Mouse (Mus musculus): Measurements from ENCODE around the gene Fam57b. TPM values are rescaled to one million over a fixed set of nuclear protein-coding genes. Genes with fewer than 3 reads are reported as not detected.

The Fam57b gene
- polyA plus RNA-seq, 1 experiment, result 0.30 TPM

DNA sequence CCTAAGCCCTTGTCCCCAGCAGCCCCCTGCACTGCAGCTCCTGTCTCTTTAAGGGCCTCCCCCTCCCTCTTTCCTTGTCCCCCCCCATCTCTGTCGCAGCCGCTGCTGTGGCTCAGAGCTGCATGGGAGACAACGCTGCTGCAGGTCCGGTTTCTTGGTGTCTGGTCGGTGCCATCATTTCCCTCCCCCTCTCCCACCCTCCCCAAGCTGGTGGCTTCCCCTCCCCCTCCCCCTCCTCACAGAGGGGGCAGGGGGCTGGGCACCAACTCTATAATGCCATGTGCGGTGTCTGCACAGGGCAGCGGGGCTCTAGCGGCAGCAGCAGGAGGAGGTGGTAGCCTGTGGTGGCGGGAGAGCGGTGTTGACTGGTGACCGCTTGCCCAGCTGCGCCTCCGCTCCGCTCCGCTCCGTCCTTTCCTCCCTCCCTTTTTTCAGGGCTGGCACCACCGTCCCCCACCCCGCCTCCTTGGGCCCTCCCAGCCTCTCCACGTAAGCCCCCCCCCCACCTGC lies 25.8 kb downstream of the Fam57b start:
- WGBS, result 6% methylated on average over 14 of the region's 19 CpGs
- no peak for TF ChIP-seq CTCF (IDR thresholded peaks at IDR 0.05; ENCODE audit: extremely low read depth, insufficient read depth, insufficient read length, insufficient replicate concordance)
- TF ChIP-seq POLR2A (IDR thresholded peaks at IDR 0.05; ENCODE audit: low read depth, low read length), result no peak

GRCm38 (mm10) chr7:126823940-126824339 lies 26.5 kb downstream of the Fam57b start:
- H3K4me3 ChIP-seq (ENCODE audit: extremely low read depth, insufficient read depth, insufficient read length), result no peak overlapping the region
- no peak for DNase-seq (ENCODE audit: low read depth in 1 of 2, low spot score in 2 of 2)
- no peaks in the 10 kb centered on the region for H3K4me1 ChIP-seq (ENCODE audit: control insufficient read depth, insufficient read depth, insufficient read length)
- H3K27me3 ChIP-seq (ENCODE audit: control insufficient read depth, insufficient read depth, low read length), result peaks cover 2% of the 10 kb centered on the region; the same call in 1 of the 2 replicates
- TF ChIP-seq POLR2A (IDR thresholded peaks at IDR 0.05; ENCODE audit: low read depth, low read length), result no peak
- TF ChIP-seq CTCF (IDR thresholded peaks at IDR 0.05; ENCODE audit: extremely low read depth, insufficient read depth, insufficient read length, insufficient replicate concordance), result no peak
- 36% methylated on average over 10 of the region's 10 CpGs for WGBS
- H3K27ac ChIP-seq (ENCODE audit: insufficient read depth, low read length), result no peak overlapping the region
- no peaks in the 10 kb centered on the region for H3K36me3 ChIP-seq (ENCODE audit: control insufficient read depth, insufficient read depth, low read length)

More for the DNA sequence above, 25.8 kb downstream of the Fam57b start:
- Histone ChIP-seq H3K36me3 (ENCODE audit: control insufficient read depth, insufficient read depth, low read length) (no peaks in the 10 kb centered on the region), H3K4me3 (ENCODE audit: extremely low read depth, insufficient read depth, insufficient read length) (no peak overlapping the region), H3K27me3 (ENCODE audit: control insufficient read depth, insufficient read depth, low read length) (peaks cover 2% of the 10 kb centered on the region; the same call in 1 of the 2 replicates), H3K4me1 (ENCODE audit: control insufficient read depth, insufficient read depth, insufficient read length) (no peaks in the 10 kb centered on the region), H3K27ac (ENCODE audit: insufficient read depth, low read length) (no peak overlapping the region)
- DNase-seq (ENCODE audit: low read depth in 1 of 2, low spot score in 2 of 2), result no peak

DNA sequence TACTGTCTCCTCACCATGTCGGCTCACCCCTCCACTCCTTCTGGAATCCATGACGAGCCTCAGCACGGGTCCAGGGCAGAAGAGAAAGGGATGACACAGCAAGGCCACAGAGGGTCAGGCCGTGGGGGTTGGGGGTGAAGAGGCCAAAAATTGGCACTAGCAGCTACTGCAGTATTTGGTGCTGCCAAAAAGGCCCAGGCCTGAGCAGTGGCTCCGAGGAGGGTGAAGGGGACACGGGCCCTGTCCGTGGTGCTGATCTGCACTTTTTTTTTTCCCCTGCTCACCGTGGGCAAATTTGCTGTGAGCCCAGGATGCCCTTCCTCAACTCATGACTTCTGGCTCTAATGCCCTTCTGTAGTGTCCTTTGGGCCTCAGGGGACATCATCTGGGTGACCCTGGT lies 27.9 kb downstream of the Fam57b start:
- Histone ChIP-seq H3K36me3 (ENCODE audit: control insufficient read depth, insufficient read depth, low read length) (no peaks in the 10 kb centered on the region), H3K4me3 (ENCODE audit: extremely low read depth, insufficient read depth, insufficient read length) (no peak overlapping the region), H3K4me1 (ENCODE audit: control insufficient read depth, insufficient read depth, insufficient read length) (no peaks in the 10 kb centered on the region), H3K27me3 (ENCODE audit: control insufficient read depth, insufficient read depth, low read length) (peaks cover 2% of the 10 kb centered on the region; the same call in 1 of the 2 replicates), H3K27ac (ENCODE audit: insufficient read depth, low read length) (no peak overlapping the region)
- TF ChIP-seq CTCF (IDR thresholded peaks at IDR 0.05; ENCODE audit: extremely low read depth, insufficient read depth, insufficient read length, insufficient replicate concordance) (no peak), POLR2A (IDR thresholded peaks at IDR 0.05; ENCODE audit: low read depth, low read length) (no peak)
- 32% methylated on average over 8 of the region's 8 CpGs for WGBS
- DNase-seq (ENCODE audit: low read depth in 1 of 2, low spot score in 2 of 2), result no peak

DNA sequence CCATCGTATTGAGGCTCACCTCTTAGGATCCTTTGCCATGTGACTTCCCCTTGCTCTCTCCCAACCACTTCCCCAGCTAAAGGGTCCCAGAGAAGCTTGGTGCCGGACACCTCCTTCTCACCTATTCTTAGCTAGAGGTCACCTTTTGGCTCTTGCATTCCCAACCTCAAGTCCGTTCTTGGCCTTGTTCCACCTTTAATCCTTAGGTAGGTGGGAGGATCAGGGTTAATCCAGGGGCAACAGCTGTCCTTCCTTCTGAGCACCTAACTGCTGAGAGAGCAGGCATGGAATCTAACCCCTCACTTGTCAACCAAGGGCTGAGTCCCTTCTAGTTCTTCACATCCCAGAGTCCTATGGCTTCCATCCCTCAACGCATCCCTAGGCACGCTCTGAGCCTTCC lies 28.5 kb downstream of the Fam57b start:
- 71% methylated on average over 5 of the region's 5 CpGs for WGBS
- DNase-seq (ENCODE audit: low read depth in 1 of 2, low spot score in 2 of 2), result no peak
- H3K27ac ChIP-seq (ENCODE audit: insufficient read depth, low read length), result no peak overlapping the region
- no peaks in the 10 kb centered on the region for H3K4me1 ChIP-seq (ENCODE audit: control insufficient read depth, insufficient read depth, insufficient read length)
- no peak overlapping the region for H3K4me3 ChIP-seq (ENCODE audit: extremely low read depth, insufficient read depth, insufficient read length)
- peaks cover 2% of the 10 kb centered on the region; the same call in 1 of the 2 replicates for H3K27me3 ChIP-seq (ENCODE audit: control insufficient read depth, insufficient read depth, low read length)
- TF ChIP-seq CTCF (IDR thresholded peaks at IDR 0.05; ENCODE audit: extremely low read depth, insufficient read depth, insufficient read length, insufficient replicate concordance) (no peak), POLR2A (IDR thresholded peaks at IDR 0.05; ENCODE audit: low read depth, low read length) (no peak)
- H3K36me3 ChIP-seq (ENCODE audit: control insufficient read depth, insufficient read depth, low read length), result no peaks in the 10 kb centered on the region

DNA sequence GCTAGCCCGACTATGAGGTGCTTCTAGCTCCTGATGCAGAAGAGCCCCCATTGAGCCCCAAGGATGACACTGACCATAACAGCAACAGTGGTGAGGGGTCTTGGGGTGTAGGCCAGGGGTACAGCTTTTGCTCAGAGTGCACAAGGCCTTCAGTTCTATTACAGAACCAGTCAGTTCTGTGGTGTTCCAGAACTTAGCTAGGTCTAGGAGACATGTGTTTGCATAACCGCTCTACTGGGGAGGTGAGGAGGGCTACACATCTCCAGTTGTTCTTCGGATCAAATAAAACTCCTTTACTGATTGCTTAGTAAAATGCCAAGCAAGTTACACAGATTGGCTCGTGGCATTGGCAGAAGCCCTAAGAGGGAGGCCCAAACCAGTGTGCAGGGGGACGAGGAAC lies 34.1 kb downstream of the Fam57b start, which contains the start of gene 4930451I11Rik:
Gene 4930451I11Rik (minus strand): TSS at position 101 of the 400 bp plus-strand sequence.
- Histone ChIP-seq H3K27ac (ENCODE audit: insufficient read depth, low read length) (no peak within 1 kb of the TSS), H3K27me3 (ENCODE audit: control insufficient read depth, insufficient read depth, low read length) (no peaks in the 10 kb centered on the region), H3K36me3 (ENCODE audit: control insufficient read depth, insufficient read depth, low read length) (no peaks in the 10 kb centered on the region), H3K4me3 (ENCODE audit: extremely low read depth, insufficient read depth, insufficient read length) (peak within 1 kb of the TSS; percentile 25; the same call in 1 of the 2 replicates), H3K4me1 (ENCODE audit: control insufficient read depth, insufficient read depth, insufficient read length) (0 out of 2 replicates have a peak, but pooled peaks cover 2% of the 10 kb centered on the region)
- TF ChIP-seq CTCF (IDR thresholded peaks at IDR 0.05; ENCODE audit: extremely low read depth, insufficient read depth, insufficient read length, insufficient replicate concordance) (no peak), POLR2A (IDR thresholded peaks at IDR 0.05; ENCODE audit: low read depth, low read length) (no peak)
- 64% methylated on average over 5 of the region's 5 CpGs for WGBS
- DNase-seq (ENCODE audit: low read depth in 1 of 2, low spot score in 2 of 2), result no peak

DNA sequence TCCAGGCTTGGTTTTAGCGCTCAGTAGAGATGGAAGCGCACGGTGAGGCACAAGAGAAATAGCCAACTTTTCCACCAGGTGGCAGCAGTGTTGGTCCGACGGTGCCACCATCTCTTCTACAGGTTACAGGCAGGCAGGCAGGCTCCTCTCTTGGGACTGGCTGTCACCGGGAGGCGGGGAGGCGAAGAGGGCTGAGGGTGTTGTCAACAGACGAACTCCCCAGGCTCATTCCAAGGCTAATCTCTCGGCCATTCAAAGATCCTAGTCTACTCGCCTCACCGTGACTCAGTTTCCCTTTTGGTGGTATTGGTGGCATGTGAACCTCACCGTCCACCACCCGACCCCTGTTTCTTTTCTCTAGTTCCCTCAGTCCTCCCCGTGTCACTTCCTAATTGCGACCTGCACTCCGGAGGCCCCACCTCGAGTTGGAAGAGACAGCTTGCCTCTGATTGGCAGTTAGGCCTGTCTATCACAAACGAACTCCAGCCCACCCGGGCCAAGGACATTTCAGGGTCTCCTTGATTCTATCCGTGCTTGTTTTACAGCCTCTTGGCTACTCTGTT lies 34.6 kb downstream of the Fam57b start:
- Histone ChIP-seq H3K27me3 (ENCODE audit: control insufficient read depth, insufficient read depth, low read length) (no peaks in the 10 kb centered on the region), H3K36me3 (ENCODE audit: control insufficient read depth, insufficient read depth, low read length) (no peaks in the 10 kb centered on the region), H3K4me1 (ENCODE audit: control insufficient read depth, insufficient read depth, insufficient read length) (0 out of 2 replicates have a peak, but pooled peaks cover 2% of the 10 kb centered on the region), H3K4me3 (ENCODE audit: extremely low read depth, insufficient read depth, insufficient read length) (peak overlapping the region; percentile 25; the same call in 1 of the 2 replicates), H3K27ac (ENCODE audit: insufficient read depth, low read length) (no peak overlapping the region)
- WGBS, result 2% methylated on average over 21 of the region's 21 CpGs
- TF ChIP-seq CTCF (IDR thresholded peaks at IDR 0.05; ENCODE audit: extremely low read depth, insufficient read depth, insufficient read length, insufficient replicate concordance) (peak; percentile 86; the same call in 1 of the 2 replicates), POLR2A (IDR thresholded peaks at IDR 0.05; ENCODE audit: low read depth, low read length) (no peak)
- DNase-seq (ENCODE audit: low read depth in 1 of 2, low spot score in 2 of 2), result peak; percentile 58 to 74

DNA sequence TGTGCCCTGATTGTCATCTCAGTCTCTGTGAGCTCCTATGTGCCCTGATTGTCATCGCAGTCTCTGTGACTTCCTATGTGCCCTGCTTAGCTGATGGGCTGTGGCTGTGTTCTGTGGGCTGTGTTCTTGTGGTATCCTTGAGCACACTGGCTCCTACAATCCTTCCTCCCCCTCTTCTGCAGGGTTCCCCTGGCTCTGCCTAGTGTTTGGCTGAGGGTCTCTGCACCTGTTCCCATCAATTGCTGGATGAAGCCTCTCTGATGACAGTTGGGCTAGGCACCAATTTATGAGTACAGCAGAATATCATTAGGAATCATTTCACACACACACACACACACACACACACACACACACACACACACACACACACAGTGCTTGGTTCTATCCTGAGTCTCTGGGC lies 35.8 kb downstream of the Fam57b start:
- Histone ChIP-seq H3K27me3 (ENCODE audit: control insufficient read depth, insufficient read depth, low read length) (no peaks in the 10 kb centered on the region), H3K4me1 (ENCODE audit: control insufficient read depth, insufficient read depth, insufficient read length) (0 out of 2 replicates have a peak, but pooled peaks cover 2% of the 10 kb centered on the region), H3K27ac (ENCODE audit: insufficient read depth, low read length) (no peak overlapping the region), H3K4me3 (ENCODE audit: extremely low read depth, insufficient read depth, insufficient read length) (no peak overlapping the region), H3K36me3 (ENCODE audit: control insufficient read depth, insufficient read depth, low read length) (no peaks in the 10 kb centered on the region)
- 100% methylated on average over 1 of the region's 1 CpGs for whole genome bisulfite sequencing
- DNase-seq (ENCODE audit: low read depth in 1 of 2, low spot score in 2 of 2), result no peak
- no peak for TF ChIP-seq CTCF (IDR thresholded peaks at IDR 0.05; ENCODE audit: extremely low read depth, insufficient read depth, insufficient read length, insufficient replicate concordance)
- TF ChIP-seq POLR2A (IDR thresholded peaks at IDR 0.05; ENCODE audit: low read depth, low read length), result no peak

All from spleen, adult 2 months (tissue).